Mouse (Mus musculus) liver, embryonic 13.5 days (tissue): ENCODE measurements around the gene Hyal2. TPM values are rescaled to one million over a fixed set of nuclear protein-coding genes. Genes with fewer than 3 reads are reported as not detected.

Source experiments
- ATAC-seq: fragments of 200-750 bp; cut with Nextera tagmentation; 2 replicates; pipeline ENCODE4 v1.8.0; 2017; ENCODE audit warnings: low read depth, mild to moderate bottlenecking, moderate number of reproducible peaks, moderate library complexity
- DNase-seq: peaks from one replicate; pipeline ENCODE4 v3.0.0; 2022
- H3K27ac ChIP-seq: fragments of 300-500 bp; sonication (generic); 2 replicates; pipeline ENCODE4 v1.5.1; 2015; ENCODE audit warnings: moderate library complexity, mild to moderate bottlenecking, inconsistent platforms
- H3K27me3 ChIP-seq: fragments of 300-500 bp; sonication (generic); 2 replicates; pipeline ENCODE4 v1.6.1; 2015; ENCODE audit warnings: mild to moderate bottlenecking, inconsistent platforms
- H3K36me3 ChIP-seq: fragments of 300-500 bp; sonication (generic); 2 replicates; pipeline ENCODE4 v1.6.1; 2015; ENCODE audit warnings: mild to moderate bottlenecking, inconsistent platforms
- H3K4me1 ChIP-seq: fragments of 300-500 bp; sonication (generic); replicated peaks from 2 replicates; pipeline ENCODE4 v1.6.1; 2015; ENCODE audit warnings: inconsistent platforms
- H3K4me2 ChIP-seq: fragments of 300-500 bp; sonication (generic); 2 replicates; pipeline ENCODE4 v1.6.1; 2015; ENCODE audit warnings: inconsistent platforms, mild to moderate bottlenecking, moderate library complexity
- H3K4me3 ChIP-seq: fragments of 300-500 bp; sonication (generic); replicated peaks from 2 replicates; pipeline ENCODE4 v1.5.1; 2015; ENCODE audit warnings: mild to moderate bottlenecking, inconsistent platforms
- H3K9ac ChIP-seq: fragments of 300-500 bp; sonication (generic); 2 replicates; pipeline ENCODE4 v1.6.1; 2015; ENCODE audit warnings: mild to moderate bottlenecking, inconsistent platforms
- H3K9me3 ChIP-seq: fragments of 300-500 bp; sonication (generic); replicated peaks from 2 replicates; pipeline ENCODE4 v1.6.1; 2016; ENCODE audit warnings: inconsistent platforms
- WGBS: fragments of 180-500 bp; shearing (Covaris S2); methylation state at CpG from one replicate; pipeline ENCODE4 v1.1.7; 2015; ENCODE audit not compliant: insufficient replicate concordance; 5-methylcytosine and 5-hydroxymethylcytosine counted together
- polyA plus RNA-seq: library from polyadenylated mRNA; unstranded; fragments of >200 nt; fragmentation: Nextera tagmentation; extraction: Ambion mirVana; gene quantifications from 2 replicates; pipeline ENCODE4 v1.2.1, GENCODE M21; 2015

Gene Hyal2
- polyA plus RNA-seq, 1 experiment from 2014 or later, result 43.8 TPM

DNA sequence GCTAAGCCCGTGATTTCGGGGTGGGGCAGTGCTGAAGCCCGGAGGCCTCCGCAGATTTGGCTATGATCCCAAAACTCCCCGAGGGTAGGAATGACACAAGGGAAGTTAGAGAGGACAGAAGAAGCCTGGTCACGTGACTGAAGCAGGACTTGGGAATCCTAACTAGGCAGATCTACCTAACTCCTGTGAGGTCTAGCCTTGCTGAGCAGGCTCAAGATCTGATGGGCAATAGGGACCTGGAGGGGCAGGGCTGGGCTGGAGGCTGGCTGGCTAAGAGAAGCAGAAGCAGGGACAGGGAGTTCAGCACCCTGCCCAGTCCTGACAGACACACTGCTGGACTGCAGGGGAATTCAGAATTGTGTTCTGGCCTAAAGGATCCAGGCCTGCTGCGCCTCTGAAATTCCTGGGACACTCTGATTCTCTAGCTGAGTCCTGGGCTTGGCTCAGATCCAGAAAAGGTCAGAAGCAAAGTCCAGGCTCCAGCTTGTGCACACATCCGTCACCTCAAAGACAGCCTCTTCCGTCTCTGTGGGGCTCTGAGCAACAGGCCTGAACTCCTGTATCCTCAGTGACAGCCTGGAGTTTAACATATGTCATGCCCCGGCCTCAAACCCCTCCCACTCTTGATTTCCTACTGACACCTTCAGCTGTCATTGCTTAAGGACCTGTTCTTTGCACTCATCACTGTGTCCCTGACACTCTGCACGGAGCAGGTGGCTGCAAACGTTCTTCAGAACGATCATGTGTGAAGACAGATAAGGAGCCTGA lies 51.2 kb downstream of the Hyal2 start:
- Histone ChIP-seq H3K36me3 (peaks cover 87% of the 10 kb centered on the region), H3K4me1 (peaks cover 36% of the 10 kb centered on the region), H3K4me3 (no peak overlapping the region), H3K9me3 (no peaks in the 10 kb centered on the region), H3K27me3 (no peaks in the 10 kb centered on the region), H3K4me2 (0 out of 2 replicates have a peak overlapping the region, but pooled peaks have one; percentile 1), H3K27ac (peak overlapping the region; percentile 78), H3K9ac (peak overlapping the region; percentile 41; the same call in 1 of the 2 replicates)
- DNase-seq, result no peak
- peak; percentile 54 for ATAC-seq
- WGBS, result 55% methylated on average over 13 of the region's 13 CpGs

- Histone ChIP-seq H3K4me1 (peaks cover 41% of the 10 kb centered on the region), H3K4me2 (no peak overlapping the region), H3K27ac (peak overlapping the region; percentile 78), H3K36me3 (peaks cover 86% of the 10 kb centered on the region), H3K9me3 (no peaks in the 10 kb centered on the region), H3K27me3 (no peaks in the 10 kb centered on the region), H3K4me3 (no peak overlapping the region), H3K9ac (no peak overlapping the region)
- WGBS, result 71% methylated on average over 13 of the region's 13 CpGs
- ATAC-seq (peak; percentile 16), DNase-seq (no peak)
Observed at GRCm38 (mm10) chr9:107619546-107619879, 51.8 kb downstream of the Hyal2 start.

DNA sequence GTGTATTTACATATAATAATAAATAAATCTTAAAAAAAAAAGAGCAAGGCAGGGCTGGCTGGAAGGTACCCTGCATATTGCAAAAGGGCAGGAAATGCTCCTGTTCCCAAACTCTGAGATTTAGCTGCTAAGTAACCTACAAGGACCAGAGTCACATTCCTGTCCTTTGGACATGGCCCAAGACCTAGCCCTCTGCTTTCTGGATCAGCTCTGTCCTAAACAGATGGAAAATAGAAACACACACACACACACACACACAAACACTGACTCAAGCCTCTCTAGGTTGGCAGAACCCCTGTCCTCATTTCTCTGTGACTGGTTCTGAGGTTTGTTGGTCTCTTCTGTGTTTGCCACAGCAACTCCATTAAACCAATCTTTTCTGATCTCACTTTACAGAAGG lies 53.2 kb downstream of the Hyal2 start:
- no peak overlapping the region for H3K4me3 ChIP-seq
- no peak for ATAC-seq
- no peak overlapping the region for H3K27ac ChIP-seq
- H3K36me3 ChIP-seq, result peaks cover 84% of the 10 kb centered on the region
- no peak for DNase-seq
- H3K27me3 ChIP-seq, result no peaks in the 10 kb centered on the region
- no peaks in the 10 kb centered on the region for H3K9me3 ChIP-seq
- H3K4me1 ChIP-seq, result peaks cover 56% of the 10 kb centered on the region
- no peak overlapping the region for H3K4me2 ChIP-seq
- H3K9ac ChIP-seq, result no peak overlapping the region

Other genes with a start within 250 kb of the Hyal2 start
- 3.6 and 3.8 TPM in 2 replicates for gene Hemk1, start 229.6 kb upstream of the Hyal2 start, polyA plus RNA-seq
- 0.03 and 0.09 TPM in 2 replicates for gene 6430571L13Rik, start 227.3 kb upstream of the Hyal2 start, polyA plus RNA-seq
- 0.05 TPM in 1 of 2 replicates, not detected in the other for gene Cacna2d2, start 168.3 kb upstream of the Hyal2 start, polyA plus RNA-seq
- gene Tmem115, start 34.0 kb upstream of the Hyal2 start, polyA plus RNA-seq, result 16.5 and 18.3 TPM in 2 replicates
- gene Cyb561d2, start 25.8 kb upstream of the Hyal2 start, polyA plus RNA-seq, result 17.4 and 17.7 TPM in 2 replicates
- gene Nprl2, start 25.7 kb upstream of the Hyal2 start, polyA plus RNA-seq, result 14.3 and 16.0 TPM in 2 replicates
- 0.21 TPM in 1 of 2 replicates, not detected in the other for gene Zmynd10, start 20.6 kb upstream of the Hyal2 start, polyA plus RNA-seq
- 17.5 and 18.2 TPM in 2 replicates for gene Rassf1, start 16.4 kb upstream of the Hyal2 start, polyA plus RNA-seq
- 40.1 and 44.6 TPM in 2 replicates for gene Tusc2, start 4.7 kb upstream of the Hyal2 start, polyA plus RNA-seq
- 2.6 TPM in 2 replicates for gene Hyal1, start 9.0 kb downstream of the Hyal2 start, polyA plus RNA-seq
- gene Naa80, start 10.9 kb downstream of the Hyal2 start, polyA plus RNA-seq, result 10.5 and 12.2 TPM in 2 replicates
- 0.82 and 1.2 TPM in 2 replicates for gene Hyal3, start 12.9 kb downstream of the Hyal2 start, polyA plus RNA-seq
- gene Ifrd2, start 19.7 kb downstream of the Hyal2 start, polyA plus RNA-seq, result 167 and 175 TPM in 2 replicates
- gene Sema3b, start 41.3 kb downstream of the Hyal2 start, polyA plus RNA-seq, result 0.22 and 0.34 TPM in 2 replicates
- gene Gnai2, start 67.4 kb downstream of the Hyal2 start, polyA plus RNA-seq, result 144 and 163 TPM in 2 replicates
- 5.4 and 5.9 TPM in 2 replicates for gene Slc38a3, start 101.6 kb downstream of the Hyal2 start, polyA plus RNA-seq
- gene Gnat1, start 111.8 kb downstream of the Hyal2 start, polyA plus RNA-seq, result 1.1 and 1.5 TPM in 2 replicates
- gene Sema3f, start 142.5 kb downstream of the Hyal2 start, polyA plus RNA-seq, result 0.93 and 1.0 TPM in 2 replicates
- gene Rbm5, start 203.1 kb downstream of the Hyal2 start, polyA plus RNA-seq, result 64.7 and 75.5 TPM in 2 replicates